Mouse (Mus musculus) layer of hippocampus, adult 2 months (tissue): ENCODE results near the gene Mmp24. TPM values are rescaled to one million over a fixed set of nuclear protein-coding genes. Genes with fewer than 3 reads are reported as not detected.
A peak's percentile ranks its signal among the peaks of the same experiment; 100 is the strongest.

Experiments
- DNase-seq, 2 experiments: peaks; one replicate each; pipeline ENCODE4 v3.0.0; 2022; ENCODE audit warnings: low spot score in 2 of 2
- H3K27ac ChIP-seq: fragments of 200-600 bp; 2 replicates; pipeline ENCODE4 v1.8.1; 2022
- H3K4me3 ChIP-seq: fragments of 200-600 bp; 2 replicates; pipeline ENCODE4 v1.8.1; 2022; ENCODE audit warnings: mild to moderate bottlenecking
- CTCF ChIP-seq: fragments of 200-600 bp; conservative IDR thresholded peaks from 2 replicates; pipeline ENCODE4 v1.8.1; 2022; ENCODE audit warnings: antibody characterized with exemption, mild to moderate bottlenecking, moderate library complexity
- total RNA-seq, 2 experiments: library from RNA; stranded (reverse); gene quantifications; 2 replicates each; pipeline ENCODE4 v1.2.3; 2021

Mmp24 gene
- total RNA-seq, 2 experiments from 2014 or later: 36.8 to 38.5 TPM

DNA sequence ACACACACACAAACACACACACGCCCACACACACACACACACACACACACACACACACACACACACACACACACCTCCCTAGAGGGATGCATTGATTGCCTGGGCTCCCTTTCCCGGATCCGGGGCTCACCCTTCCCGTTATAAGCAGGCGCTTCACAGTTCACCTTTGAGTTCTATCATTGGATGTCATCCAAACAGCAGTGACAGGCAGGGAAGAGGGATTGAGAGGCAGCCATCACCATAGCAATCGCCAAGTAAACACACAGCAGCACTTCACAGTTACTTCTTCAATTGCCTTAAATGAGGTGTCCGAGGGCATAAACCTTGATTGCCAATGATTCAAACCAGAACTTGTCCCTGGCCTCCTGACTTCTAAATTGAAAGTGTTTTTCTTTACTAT lies 3.9 kb downstream of the Mmp24 start:
- Histone ChIP-seq H3K4me3 (no peak overlapping the region), H3K27ac (no peak overlapping the region)
- no peak for DNase-seq
- TF ChIP-seq CTCF: no peak

DNA sequence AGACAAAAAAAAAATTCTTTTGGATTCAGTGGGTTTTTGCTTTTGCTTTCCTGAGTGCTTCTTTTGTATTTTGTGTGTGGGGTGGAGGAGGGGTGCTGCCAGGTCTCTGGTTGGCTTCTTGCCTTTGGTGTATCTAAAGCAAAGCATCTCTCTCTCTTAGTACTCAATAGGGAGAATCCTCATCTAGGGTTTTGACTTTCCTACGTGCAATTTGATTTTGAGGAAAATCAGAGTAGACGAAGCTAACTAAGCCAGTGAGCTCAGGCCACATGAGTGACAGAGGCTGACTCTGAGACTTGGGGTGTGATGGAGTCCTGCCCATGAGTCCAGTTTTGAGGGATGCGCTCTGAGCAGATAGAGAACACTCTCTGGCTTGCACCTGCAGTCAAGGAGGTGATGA lies 4.4 kb downstream of the Mmp24 start:
- Histone ChIP-seq H3K4me3 (no peak overlapping the region), H3K27ac (no peak overlapping the region)
- TF ChIP-seq CTCF: no peak
- DNase-seq: no peak

DNA sequence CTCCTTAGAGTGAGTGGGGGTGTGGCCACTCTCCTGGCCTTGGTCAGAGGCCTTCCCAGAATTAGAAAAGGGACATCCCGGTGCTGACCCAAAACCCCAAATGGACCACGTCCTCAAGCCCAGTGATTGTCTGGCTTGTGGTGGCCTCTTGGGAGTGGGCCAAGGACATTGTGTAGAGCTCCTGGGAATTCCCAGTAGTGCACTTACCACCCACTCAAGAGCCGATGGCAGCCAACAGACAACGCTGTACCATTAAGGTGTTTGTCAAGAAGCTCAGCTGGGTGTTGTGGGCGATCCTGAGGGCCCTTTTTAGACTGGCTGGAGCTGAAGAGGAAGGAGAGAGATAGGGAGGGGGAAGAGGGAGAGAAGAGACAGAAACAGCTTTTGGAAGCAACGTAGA lies 9.4 kb downstream of the Mmp24 start:
- Histone ChIP-seq H3K4me3 (no peak overlapping the region), H3K27ac (no peak overlapping the region)
- no peak for TF ChIP-seq CTCF
- no peak for DNase-seq

DNA sequence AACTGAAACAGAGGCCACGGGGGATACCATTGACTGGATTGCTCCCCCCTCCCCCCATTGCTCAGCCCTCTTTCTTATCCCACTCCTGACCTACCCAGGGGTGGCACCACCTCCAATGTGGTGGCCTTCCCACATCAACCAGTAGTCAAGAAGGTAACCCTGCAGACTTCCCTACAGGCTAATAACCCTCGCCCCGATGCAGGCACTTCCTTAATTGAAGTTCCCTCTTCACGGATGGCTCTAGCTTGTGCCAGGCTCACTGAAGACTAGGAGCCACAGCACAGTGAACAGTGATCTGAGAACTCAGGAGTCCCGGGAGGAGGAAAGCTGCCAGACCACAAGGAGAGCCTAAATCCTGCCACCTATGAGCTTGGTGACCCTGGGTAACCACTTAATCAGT lies 11.8 kb downstream of the Mmp24 start:
- Histone ChIP-seq H3K27ac (no peak overlapping the region), H3K4me3 (no peak overlapping the region)
- no peak for TF ChIP-seq CTCF
- no peak for DNase-seq

DNA sequence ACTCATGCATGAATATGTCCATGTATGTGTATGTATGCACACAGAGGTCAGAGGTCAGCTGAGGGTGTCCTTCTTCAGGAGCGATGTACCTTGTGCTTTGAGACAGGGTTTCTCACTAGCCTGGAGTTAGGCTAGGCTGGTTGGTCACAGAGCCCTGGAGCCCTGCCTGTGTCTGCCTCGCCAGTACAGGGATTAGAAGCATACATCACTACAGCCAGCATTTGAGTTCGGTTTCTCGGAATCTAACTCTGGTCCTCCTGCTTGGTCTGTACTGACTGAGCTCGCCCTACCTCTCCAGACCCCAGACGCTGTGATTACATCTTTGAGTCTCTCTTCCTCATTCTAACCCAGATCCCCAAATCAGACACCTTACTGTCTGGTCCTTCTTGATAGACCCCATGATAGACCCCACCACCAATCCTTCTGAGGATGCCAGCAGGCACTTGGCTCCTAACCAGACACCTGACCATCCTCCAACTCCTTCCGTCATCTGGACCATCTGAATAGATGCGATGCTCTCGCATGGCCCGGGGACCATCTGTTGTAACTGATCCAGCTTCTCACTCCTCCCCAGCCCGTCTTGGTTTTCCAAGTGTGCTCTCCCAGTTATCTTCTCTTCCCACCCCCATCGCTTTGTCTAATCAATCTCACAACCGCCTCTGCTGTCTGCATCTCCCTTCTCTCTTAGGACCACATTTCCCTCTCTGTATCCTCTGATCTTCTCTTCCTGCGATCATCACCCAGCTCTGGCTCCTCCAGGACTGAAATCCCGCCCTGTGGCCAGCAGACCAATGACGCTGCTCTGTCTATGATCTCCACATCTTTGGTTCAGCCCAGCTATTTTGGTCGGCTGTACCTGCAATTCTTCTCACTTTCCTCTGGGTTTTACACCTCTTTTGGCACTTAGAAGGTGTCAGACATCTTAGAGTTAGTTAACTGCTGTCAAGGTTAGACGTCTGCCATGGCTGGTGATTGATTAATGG lies 13.1 kb downstream of the Mmp24 start:
- Histone ChIP-seq H3K4me3 (no peak overlapping the region), H3K27ac (no peak overlapping the region)
- DNase-seq: no peak
- no peak for TF ChIP-seq CTCF

DNA sequence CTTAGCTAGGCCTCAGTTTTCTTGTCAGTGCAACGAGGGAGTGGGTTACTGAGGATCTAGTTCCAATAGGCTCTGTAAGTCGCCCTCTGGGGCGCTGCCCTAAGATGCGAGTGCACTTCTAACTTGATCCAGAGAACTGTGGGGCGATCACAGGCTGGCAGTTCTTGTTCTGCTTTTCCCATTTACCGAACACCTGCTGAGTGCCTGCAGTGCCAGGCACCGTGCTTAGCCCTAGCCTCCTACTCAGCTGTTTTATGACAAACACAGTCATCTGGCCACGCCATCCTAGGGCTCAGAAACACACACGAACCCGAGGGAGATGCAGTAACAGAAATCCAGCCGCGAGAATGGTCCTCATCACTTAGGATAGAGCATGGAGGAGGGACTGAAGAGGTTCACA lies 17.8 kb downstream of the Mmp24 start:
- DNase-seq: no peak
- TF ChIP-seq CTCF: no peak
- Histone ChIP-seq H3K27ac (no peak overlapping the region), H3K4me3 (no peak overlapping the region)

DNA sequence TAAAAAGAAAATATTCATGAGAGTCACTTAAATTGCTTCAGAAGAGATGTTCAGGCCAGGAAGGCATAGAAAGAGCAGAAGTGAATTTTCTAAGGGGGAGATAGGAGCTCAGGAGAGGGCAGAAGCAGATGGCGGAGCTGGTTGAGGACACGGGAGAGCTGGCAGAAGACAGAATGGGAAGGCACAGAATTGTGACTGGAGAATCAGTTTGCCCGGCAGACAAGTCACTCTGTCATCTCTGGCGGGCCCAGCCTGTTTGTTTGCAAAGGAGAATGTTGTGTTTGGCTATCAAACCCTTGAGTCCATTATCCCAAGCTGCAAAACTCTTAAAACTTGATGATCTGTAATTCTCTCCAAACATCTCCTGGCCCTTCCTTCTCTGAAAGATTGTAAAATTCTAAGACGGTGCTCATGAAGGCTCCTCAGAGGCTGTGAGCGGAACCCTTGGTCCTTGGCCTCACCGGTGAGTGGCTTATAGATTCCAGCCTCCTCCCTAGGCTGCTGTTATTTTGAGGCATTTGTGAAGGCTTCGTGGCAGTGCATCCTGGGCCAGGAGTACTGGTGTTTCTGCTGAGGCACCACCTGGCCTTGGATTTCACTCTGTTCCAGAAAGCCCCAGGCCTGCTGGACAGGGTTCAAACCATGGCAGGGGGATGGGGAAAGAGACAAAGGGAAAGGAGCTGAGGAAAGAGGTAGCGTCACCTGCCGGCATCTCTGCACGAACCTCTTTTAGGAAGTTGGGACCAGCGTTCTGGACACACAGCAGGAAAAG lies 19.7 kb downstream of the Mmp24 start:
- no peak overlapping the region for H3K4me3 ChIP-seq
- TF ChIP-seq CTCF: no peak
- H3K27ac ChIP-seq: no peak overlapping the region
- DNase-seq: no peak

DNA sequence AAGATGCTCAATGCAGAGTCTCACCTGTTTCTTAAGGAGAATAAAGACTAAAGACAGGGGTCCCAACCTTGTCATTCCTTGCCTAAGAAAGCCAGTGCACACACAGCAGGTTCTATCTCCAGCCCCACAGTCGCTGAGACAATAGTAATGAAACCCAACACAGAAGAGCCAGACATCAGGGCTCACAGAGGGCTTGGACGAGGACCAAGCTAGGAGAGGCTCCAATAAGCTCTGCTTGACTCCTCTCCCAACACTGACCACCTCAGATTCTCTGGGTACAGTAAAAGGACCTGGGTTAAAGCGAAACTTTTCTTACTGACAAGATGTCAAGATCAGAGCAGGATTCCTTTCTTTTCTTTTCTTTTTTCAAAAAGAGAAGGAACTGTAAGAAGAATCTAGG lies 23.5 kb downstream of the Mmp24 start:
- no peak overlapping the region for H3K27ac ChIP-seq
- no peak overlapping the region for H3K4me3 ChIP-seq
- DNase-seq: no peak
- TF ChIP-seq CTCF: no peak

DNA sequence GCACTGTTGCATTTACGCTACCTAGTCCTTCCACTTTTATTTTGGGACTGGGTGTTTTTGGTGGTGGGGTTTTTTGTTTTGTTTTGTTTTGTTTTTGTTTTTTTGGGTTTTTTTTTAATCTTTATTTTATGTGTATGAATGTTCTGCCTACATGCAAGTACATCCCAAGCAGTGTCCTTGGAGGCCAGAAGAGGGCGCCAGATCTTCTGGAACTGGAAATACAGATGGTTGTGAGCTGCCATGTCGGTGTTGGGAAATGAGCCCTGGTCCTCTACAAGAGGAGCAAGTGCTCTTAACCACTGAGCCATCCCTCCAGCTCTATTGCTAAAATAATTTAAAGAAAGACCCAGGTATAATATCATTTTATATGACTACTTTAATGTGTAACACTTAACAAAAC lies 27.6 kb downstream of the Mmp24 start:
- TF ChIP-seq CTCF: peak; percentile 68
- no peak overlapping the region for H3K27ac ChIP-seq
- DNase-seq: no peak
- no peak overlapping the region for H3K4me3 ChIP-seq

DNA sequence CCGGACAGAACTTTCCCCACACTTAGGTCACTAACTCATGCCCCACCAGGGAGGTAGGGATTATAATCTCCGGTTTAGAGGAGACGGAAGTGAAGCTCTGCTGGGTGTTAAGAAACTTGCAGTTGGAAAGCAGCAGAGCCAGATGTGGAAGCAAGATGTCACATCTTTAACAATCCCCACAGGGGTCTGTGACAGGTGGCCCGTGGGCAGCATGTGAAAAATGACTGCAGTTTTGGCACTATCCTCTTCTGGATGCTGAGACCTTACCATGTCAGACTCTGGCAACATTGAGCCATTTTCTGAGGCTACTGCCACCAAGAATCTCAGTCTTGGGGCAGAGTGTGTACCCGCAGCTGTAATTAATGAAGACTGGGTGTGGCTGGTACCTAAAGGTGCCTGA lies 28.9 kb downstream of the Mmp24 start:
- Histone ChIP-seq H3K27ac (no peak overlapping the region), H3K4me3 (no peak overlapping the region)
- no peak for DNase-seq
- no peak for TF ChIP-seq CTCF

DNA sequence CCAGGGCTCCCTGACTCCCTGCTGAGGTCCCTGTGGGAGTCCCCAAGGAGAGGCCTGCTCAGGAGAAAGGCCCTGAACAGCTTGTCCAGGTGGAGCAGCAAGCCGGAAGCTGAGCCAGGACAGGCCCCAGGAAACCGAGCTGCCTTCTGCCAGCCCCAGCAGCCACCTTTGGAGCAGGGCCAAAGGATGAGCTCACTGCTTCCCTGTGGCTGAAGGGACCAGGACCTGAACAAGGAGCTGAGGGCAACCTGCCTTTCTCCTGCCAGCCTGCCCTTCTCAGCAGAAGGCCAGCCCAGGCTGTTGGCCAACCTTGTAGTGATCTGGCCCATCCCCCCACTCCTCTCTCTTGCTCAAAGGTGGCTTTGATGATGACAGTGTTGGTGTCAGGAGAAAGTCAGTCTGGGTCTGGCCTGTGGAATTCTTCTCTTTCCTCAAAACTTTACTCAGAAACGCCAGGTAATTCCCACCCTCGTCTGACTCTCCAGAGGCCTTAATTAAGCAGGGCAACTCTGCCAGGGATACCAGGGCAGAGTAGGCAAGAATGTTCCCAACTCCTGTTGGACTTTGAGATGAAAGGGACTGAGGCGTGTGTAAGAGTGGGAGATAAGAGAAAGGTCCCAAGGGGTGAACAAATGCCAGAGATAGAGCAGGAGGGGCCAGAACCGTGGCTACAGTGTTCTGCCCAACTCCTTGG lies 30.2 kb downstream of the Mmp24 start:
- no peak overlapping the region; the same call in 1 of the 2 replicates for H3K27ac ChIP-seq
- H3K4me3 ChIP-seq: no peak overlapping the region
- DNase-seq: no peak
- TF ChIP-seq CTCF: no peak

DNA sequence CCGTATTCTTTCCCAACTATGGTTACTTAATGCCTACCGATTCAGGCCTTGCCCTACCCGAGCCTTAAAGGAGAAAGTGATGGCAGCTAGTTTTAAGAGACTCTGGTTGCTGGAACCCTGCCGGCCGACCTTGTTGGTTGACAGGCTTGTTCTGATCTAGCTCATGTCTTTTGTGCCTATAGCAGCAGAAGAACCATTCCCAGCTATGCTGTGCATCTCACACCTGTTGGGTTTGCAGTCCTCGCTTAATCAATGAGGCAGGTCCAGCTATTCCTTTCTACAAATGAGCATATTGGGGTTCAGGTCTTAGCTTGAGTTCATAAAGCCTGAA lies 30.7 kb downstream of the Mmp24 start:
- DNase-seq: no peak
- no peak overlapping the region for H3K27ac ChIP-seq
- TF ChIP-seq CTCF: no peak
- H3K4me3 ChIP-seq: no peak overlapping the region

DNA sequence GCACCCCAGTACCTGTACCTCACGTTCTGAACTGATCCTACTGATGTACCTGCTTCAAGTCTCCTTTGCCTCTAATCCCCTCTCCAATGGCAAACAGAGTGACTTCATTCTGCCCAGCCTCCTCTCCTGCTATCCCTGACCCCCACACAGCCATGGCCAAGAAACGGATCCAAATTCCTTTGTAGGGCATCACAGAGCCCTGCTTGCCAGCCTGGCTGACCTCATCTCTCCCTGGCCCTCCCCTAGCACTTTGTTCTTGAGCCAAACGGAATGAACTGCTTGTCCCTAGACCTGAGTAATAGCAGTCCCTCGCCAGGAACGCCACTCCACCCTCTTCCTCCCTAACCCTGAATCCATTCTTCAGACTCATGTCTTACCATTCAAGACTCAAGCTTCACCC lies 31.4 kb downstream of the Mmp24 start:
- TF ChIP-seq CTCF: no peak
- H3K4me3 ChIP-seq: no peak overlapping the region
- no peak for DNase-seq
- H3K27ac ChIP-seq: no peak overlapping the region
